Mouse (Mus musculus) CD4-positive, CD25-positive, alpha-beta regulatory T cell (primary cell): ENCODE results near the gene Gys2. TPM values are rescaled to one million over a fixed set of nuclear protein-coding genes. Genes with fewer than 3 reads are reported as not detected.

Experiments
- polyA plus RNA-seq: library from polyadenylated mRNA; unstranded; fragments of 100-300 nt; shearing (Covaris generic); gene quantifications from one replicate; pipeline ENCODE4 v1.2.1, GENCODE M21; 2017

Gys2 gene
- polyA plus RNA-seq: not detected

GRCm38 (mm10) chr6:142472801-142473203 lies at the start of gene Gys2:
TSS of gene Gys2 (minus strand) at chr6:142473109.

GRCm38 (mm10) chr6:142507785-142508162 lies 34.9 kb upstream of the Gys2 start, which contains the start of gene Ldhb:
TSS of gene Ldhb (minus strand) at chr6:142507957.

GRCm38 (mm10) chr6:142412906-142413491 lies 59.9 kb downstream of the Gys2 start, which contains the start of gene Spx:
TSS of gene Spx (plus strand) at chr6:142413441.

GRCm38 (mm10) chr6:142387011-142387754 lies 85.7 kb downstream of the Gys2 start, which contains the start of the genes Recql and Golt1b:
TSS of gene Recql (minus strand) at chr6:142387087.
TSS of gene Golt1b (plus strand) at chr6:142387221.

Other genes starting within 250 kb of the Gys2 start
- not detected for gene Iapp, start 174.7 kb downstream of the Gys2 start, polyA plus RNA-seq
- gene Slco1a5, start 150.1 kb downstream of the Gys2 start, polyA plus RNA-seq: not detected
- 24.2 TPM for gene Pyroxd1, start 127.5 kb downstream of the Gys2 start, polyA plus RNA-seq
- 47.7 TPM for gene Recql, start 86.0 kb downstream of the Gys2 start, polyA plus RNA-seq
- 18.6 TPM for gene Golt1b, start 85.9 kb downstream of the Gys2 start, polyA plus RNA-seq
- 0.98 TPM for gene Spx, start 59.7 kb downstream of the Gys2 start, polyA plus RNA-seq
- 133 TPM for gene Ldhb, start 34.8 kb upstream of the Gys2 start, polyA plus RNA-seq
- 0.13 TPM for gene Kcnj8, start 98.5 kb upstream of the Gys2 start, polyA plus RNA-seq
- gene Abcc9, start 229.2 kb upstream of the Gys2 start, polyA plus RNA-seq: 0.04 TPM